Mouse (Mus musculus): Measurements from ENCODE around the gene Tubg2.
"Not testable (repeated sequence)": the region's sequence is repeated elsewhere in the genome, so short reads cannot be mapped to it uniquely, and the experiment has no call there.

The Tubg2 gene

GRCm38 (mm10) chr11:101140164-101140819 lies 15.4 kb upstream of the Tubg2 start:
- DNase-seq: no peak

GRCm38 (mm10) chr11:101141088-101141487 lies 14.6 kb upstream of the Tubg2 start:
- DNase-seq: no peak

GRCm38 (mm10) chr11:101142215-101142967 lies 13.3 kb upstream of the Tubg2 start:
- no peak for DNase-seq

GRCm38 (mm10) chr11:101143338-101144225 lies 12.1 kb upstream of the Tubg2 start:
- peak; percentile 46 for DNase-seq

- DNase-seq: no peak
These were observed 9.3 kb upstream of the Tubg2 start for GRCm38 (mm10) chr11:101146377-101146776.

GRCm38 (mm10) chr11:101148751-101149150 lies 7.0 kb upstream of the Tubg2 start:
- DNase-seq: no peak

- no peak for DNase-seq
These were observed 6.3 kb upstream of the Tubg2 start for GRCm38 (mm10) chr11:101149178-101150105.

GRCm38 (mm10) chr11:101151063-101151462 lies 4.6 kb upstream of the Tubg2 start:
- DNase-seq: no peak

GRCm38 (mm10) chr11:101152825-101153224 lies 2.9 kb upstream of the Tubg2 start:
- DNase-seq: no peak

- DNase-seq: no peak
These were observed 1.1 kb upstream of the Tubg2 start for GRCm38 (mm10) chr11:101154648-101155047.

GRCm38 (mm10) chr11:101155151-101155550 lies 556 bp upstream of the Tubg2 start:
- DNase-seq: no peak

- DNase-seq: not testable (repeated sequence)
These were observed 4.4 kb downstream of the Tubg2 start for GRCm38 (mm10) chr11:101160151-101160550.

GRCm38 (mm10) chr11:101160981-101161505 lies 5.3 kb downstream of the Tubg2 start:
- DNase-seq: not testable (repeated sequence)

- DNase-seq: no peak
These were observed 5.8 kb downstream of the Tubg2 start for GRCm38 (mm10) chr11:101161551-101161950.

GRCm38 (mm10) chr11:101162301-101162700 lies 6.6 kb downstream of the Tubg2 start:
- DNase-seq: no peak

- peak; percentile 80 for DNase-seq
These were observed 7.1 kb downstream of the Tubg2 start for GRCm38 (mm10) chr11:101162772-101163171.

- DNase-seq: peak; percentile 72
These were observed 8.0 kb downstream of the Tubg2 start for GRCm38 (mm10) chr11:101163476-101164350.

GRCm38 (mm10) chr11:101164351-101164665 lies 8.6 kb downstream of the Tubg2 start:
- DNase-seq: no peak

- DNase-seq: no peak
These were observed 9.2 kb downstream of the Tubg2 start for GRCm38 (mm10) chr11:101164677-101165580.

- DNase-seq: no peak
These were observed 10.7 kb downstream of the Tubg2 start for GRCm38 (mm10) chr11:101166357-101166756.

Measured in kidney, adult 9 months (tissue).